Mouse (Mus musculus) heart, embryonic 12.5 days (tissue): ENCODE results near the gene Ezr. TPM values are rescaled to one million over a fixed set of nuclear protein-coding genes. Genes with fewer than 3 reads are reported as not detected.
"Not testable (repeated sequence)": the region's sequence is repeated elsewhere in the genome, so short reads cannot be mapped to it uniquely, and the experiment has no call there.

ENCODE experiments used
- ATAC-seq: fragments of 200-750 bp; cut with Nextera tagmentation; 2 replicates; pipeline ENCODE4 v1.8.0; 2017; ENCODE audit warnings: moderate TSS enrichment, moderate library complexity; ENCODE audit not compliant: insufficient number of reproducible peaks, low FRiP score
- H3K27ac ChIP-seq: fragments of 300-500 bp; sonication (generic); 2 replicates; pipeline ENCODE4 v1.5.1; 2016; ENCODE audit warnings: mild to moderate bottlenecking, moderate library complexity; ENCODE audit not compliant: poor library complexity, severe bottlenecking
- H3K27me3 ChIP-seq: fragments of 300-500 bp; sonication (generic); replicated peaks from 2 replicates; pipeline ENCODE4 v1.6.1; 2016; ENCODE audit warnings: mild to moderate bottlenecking, moderate library complexity
- H3K36me3 ChIP-seq: fragments of 300-500 bp; sonication (generic); 2 replicates; pipeline ENCODE4 v1.6.1; 2016; ENCODE audit warnings: mild to moderate bottlenecking, moderate library complexity
- H3K4me1 ChIP-seq: fragments of 300-500 bp; sonication (generic); replicated peaks from 2 replicates; pipeline ENCODE4 v1.6.1; 2016; ENCODE audit warnings: mild to moderate bottlenecking
- H3K4me2 ChIP-seq: fragments of 300-500 bp; sonication (generic); 2 replicates; pipeline ENCODE4 v1.6.1; 2016; ENCODE audit warnings: mild to moderate bottlenecking, moderate library complexity
- H3K4me3 ChIP-seq: fragments of 300-500 bp; sonication (generic); 2 replicates; pipeline ENCODE4 v1.5.1; 2016; ENCODE audit warnings: mild to moderate bottlenecking
- H3K9ac ChIP-seq: fragments of 300-500 bp; sonication (generic); 2 replicates; pipeline ENCODE4 v1.6.1; 2016; ENCODE audit warnings: mild to moderate bottlenecking, moderate library complexity
- H3K9me3 ChIP-seq: fragments of 300-500 bp; sonication (generic); replicated peaks from 2 replicates; pipeline ENCODE4 v1.6.1; 2016; ENCODE audit warnings: mild to moderate bottlenecking, moderate library complexity
- WGBS: fragments of 180-500 bp; shearing (Covaris S2); methylation state at CpG from one replicate; pipeline ENCODE4 v1.1.7; 2016; 5-methylcytosine and 5-hydroxymethylcytosine counted together
- polyA plus RNA-seq: library from polyadenylated mRNA; unstranded; fragments of >200 nt; fragmentation: Nextera tagmentation; extraction: Ambion mirVana; gene quantifications from 2 replicates; pipeline ENCODE4 v1.2.1, GENCODE M21; 2016

The Ezr gene
- polyA plus RNA-seq, 1 experiment from 2014 or later: 119 TPM

- not testable (repeated sequence) for H3K27me3 ChIP-seq, H3K4me1 ChIP-seq, H3K4me3 ChIP-seq, H3K27ac ChIP-seq, H3K9ac ChIP-seq, ATAC-seq, H3K4me2 ChIP-seq, H3K9me3 ChIP-seq, H3K36me3 ChIP-seq
- 85% methylated on average over 5 of the region's 5 CpGs for WGBS
Observed at GRCm38 (mm10) chr17:6706448-6706847, 76.1 kb downstream of the Ezr start.

DNA sequence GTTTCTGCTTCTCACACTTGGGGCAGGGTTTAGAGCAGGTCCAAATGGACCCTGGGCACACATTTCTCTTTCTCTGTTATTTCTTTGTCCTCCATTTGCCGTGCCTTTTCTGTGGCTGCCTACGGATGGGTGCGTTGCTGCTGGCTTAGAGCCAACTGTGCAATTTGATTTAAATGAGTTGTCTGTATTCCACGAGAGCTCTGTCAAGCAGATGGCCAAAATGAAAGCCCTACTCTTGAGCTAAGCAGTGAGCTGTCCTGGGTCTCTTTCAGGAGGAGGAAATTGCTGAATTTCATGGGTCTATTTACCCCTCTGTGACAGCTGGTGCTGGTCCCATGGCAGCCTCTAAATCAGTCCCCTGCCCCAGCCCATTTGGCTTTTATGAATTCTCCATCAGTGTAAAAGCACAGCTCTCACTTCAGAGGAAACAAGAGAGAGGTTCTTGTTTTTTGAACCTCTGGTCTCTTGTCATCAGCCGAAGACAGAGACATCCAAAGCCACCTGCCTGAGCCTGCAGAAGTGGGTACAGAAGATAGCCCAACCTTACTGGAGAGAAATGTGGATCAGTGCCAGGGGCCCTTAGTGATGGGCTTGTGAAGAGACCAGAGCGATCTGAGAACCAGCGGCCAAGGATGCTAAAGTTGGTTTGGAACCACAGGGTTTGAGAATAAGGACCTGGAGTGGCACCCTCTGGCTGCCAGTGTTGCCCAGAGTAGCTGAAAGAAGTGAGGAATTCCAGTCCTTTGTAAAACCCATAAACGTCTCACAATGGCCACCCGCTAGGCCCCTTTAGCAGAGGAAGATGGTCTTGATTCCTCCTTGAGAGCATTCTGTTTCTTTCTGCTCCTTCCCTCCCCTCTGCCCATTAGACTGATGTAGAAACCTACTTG lies 79.0 kb downstream of the Ezr start:
- not testable (repeated sequence) for H3K4me1 ChIP-seq, H3K9me3 ChIP-seq, H3K27me3 ChIP-seq, H3K4me3 ChIP-seq, H3K4me2 ChIP-seq, H3K27ac ChIP-seq, H3K9ac ChIP-seq, H3K36me3 ChIP-seq, ATAC-seq
- 73% methylated on average over 9 of the region's 9 CpGs for WGBS

DNA sequence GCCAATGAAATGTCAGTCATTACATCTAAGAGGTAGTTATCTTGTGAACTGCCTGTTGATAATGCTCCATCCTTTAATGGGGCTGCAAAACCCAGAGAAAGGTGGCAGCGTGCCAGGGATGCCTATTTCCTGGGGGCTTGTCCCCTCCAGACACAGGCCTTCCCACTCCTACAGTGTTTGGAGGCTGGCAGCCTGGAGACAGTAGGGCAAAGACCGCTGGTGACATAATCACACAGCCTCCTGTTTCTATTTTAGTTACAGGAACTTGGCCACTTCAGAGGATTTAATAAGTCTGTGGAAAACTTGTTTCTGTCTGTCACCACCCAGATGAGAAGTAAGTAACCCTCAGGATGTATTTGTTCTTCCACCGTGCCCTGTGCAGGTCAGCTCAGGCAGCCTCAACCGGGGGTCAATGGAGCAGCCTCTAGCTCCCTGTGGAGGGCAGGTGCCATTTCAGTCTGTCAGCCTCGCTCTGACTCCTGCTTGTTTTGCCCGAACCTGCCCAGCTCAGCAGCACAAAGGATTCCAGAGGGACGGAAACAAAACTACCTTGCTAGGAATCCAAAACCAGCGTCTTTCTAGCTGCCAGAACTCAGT lies 79.9 kb downstream of the Ezr start:
- H3K4me1 ChIP-seq, H3K36me3 ChIP-seq, H3K9me3 ChIP-seq, H3K4me3 ChIP-seq, ATAC-seq, H3K9ac ChIP-seq, H3K27me3 ChIP-seq, H3K27ac ChIP-seq, H3K4me2 ChIP-seq: not testable (repeated sequence)
- 39% methylated on average over 2 of the region's 8 CpGs for WGBS

DNA sequence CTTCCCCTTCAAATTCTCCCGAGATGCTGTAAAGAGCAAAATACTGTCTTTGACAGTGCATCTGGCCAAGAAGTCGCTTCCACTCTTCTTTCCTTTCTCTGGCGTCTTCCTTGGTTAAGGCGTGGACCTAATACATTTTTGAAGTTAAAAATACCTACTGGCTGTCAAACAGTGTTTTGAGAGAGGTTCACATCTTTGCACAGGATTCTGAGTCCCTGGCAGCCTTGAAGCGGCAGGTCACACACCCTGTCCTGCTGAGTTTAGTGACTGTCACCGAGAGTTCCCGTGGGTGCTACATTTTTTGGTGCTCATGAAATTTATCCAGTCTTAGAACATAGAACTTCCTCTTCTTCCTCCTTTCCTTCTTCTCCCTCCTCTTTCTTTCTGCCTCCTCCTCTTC lies 82.5 kb downstream of the Ezr start:
- H3K27ac ChIP-seq, H3K9ac ChIP-seq, H3K4me2 ChIP-seq, H3K36me3 ChIP-seq, H3K4me3 ChIP-seq, H3K9me3 ChIP-seq, H3K4me1 ChIP-seq, ATAC-seq, H3K27me3 ChIP-seq: not testable (repeated sequence)
- 71% methylated on average over 4 of the region's 7 CpGs for whole genome bisulfite sequencing

DNA sequence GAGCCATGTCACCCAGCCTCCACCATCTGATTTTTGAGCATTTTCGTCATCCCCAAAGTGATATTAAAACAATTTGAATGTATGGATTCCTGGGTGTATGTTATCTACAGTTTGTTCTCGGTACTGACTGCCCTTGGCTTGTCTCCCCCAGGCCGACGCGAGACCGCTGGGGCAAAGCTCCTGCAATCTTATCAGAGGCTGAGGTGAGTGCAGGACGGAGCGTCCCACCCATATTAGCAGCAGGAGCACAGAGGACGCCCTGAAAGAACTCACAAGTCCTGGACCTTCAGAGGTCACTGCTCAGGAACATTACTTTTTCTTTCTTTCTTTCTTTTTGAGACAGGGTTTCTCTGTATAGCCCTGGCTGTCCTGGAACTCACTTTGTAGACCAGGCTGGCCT lies 83.1 kb downstream of the Ezr start:
- not testable (repeated sequence) for H3K27ac ChIP-seq, H3K4me3 ChIP-seq, H3K36me3 ChIP-seq, H3K9me3 ChIP-seq, H3K27me3 ChIP-seq, H3K4me2 ChIP-seq, H3K4me1 ChIP-seq, H3K9ac ChIP-seq
- ATAC-seq: peak; percentile 16; the same call in 1 of the 2 replicates
- WGBS: 30% methylated on average over 8 of the region's 9 CpGs

DNA sequence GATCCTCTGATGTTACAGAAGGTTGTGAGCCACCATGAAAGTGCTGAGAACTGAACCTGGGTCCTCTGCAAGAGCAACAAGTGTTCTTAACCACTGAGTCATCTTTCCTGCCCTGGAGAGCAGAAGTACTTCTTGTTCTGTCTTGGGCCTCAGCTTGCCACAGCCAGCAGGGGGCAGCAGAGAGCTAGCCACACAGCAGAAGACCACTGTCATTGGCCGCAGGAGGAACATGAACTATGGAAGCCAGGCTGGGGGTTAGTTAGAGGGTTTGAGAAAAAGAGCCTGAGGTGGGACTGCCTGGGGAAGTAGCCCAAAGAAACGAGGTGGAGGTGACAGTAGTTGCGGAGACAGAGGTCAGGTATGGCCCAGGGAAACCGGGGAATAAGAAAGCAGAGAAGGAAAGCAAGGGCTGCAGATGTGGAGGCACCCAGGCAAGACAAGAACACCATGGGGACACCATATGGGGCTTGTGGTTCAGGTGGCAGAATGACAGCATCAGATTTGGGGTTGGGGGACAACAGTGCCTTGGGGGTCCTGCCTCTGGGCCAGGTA lies 85.3 kb downstream of the Ezr start:
- WGBS: 29% methylated on average over 4 of the region's 4 CpGs
- H3K4me1 ChIP-seq, H3K4me2 ChIP-seq, ATAC-seq, H3K9ac ChIP-seq, H3K27ac ChIP-seq, H3K9me3 ChIP-seq, H3K27me3 ChIP-seq, H3K4me3 ChIP-seq, H3K36me3 ChIP-seq: not testable (repeated sequence)

GRCm38 (mm10) chr17:6696521-6696920 lies 86.1 kb downstream of the Ezr start:
- H3K36me3 ChIP-seq, H3K4me2 ChIP-seq, H3K27ac ChIP-seq, H3K27me3 ChIP-seq, ATAC-seq, H3K4me1 ChIP-seq, H3K4me3 ChIP-seq, H3K9me3 ChIP-seq, H3K9ac ChIP-seq: not testable (repeated sequence)
- WGBS: 50% methylated on average over 8 of the region's 8 CpGs

DNA sequence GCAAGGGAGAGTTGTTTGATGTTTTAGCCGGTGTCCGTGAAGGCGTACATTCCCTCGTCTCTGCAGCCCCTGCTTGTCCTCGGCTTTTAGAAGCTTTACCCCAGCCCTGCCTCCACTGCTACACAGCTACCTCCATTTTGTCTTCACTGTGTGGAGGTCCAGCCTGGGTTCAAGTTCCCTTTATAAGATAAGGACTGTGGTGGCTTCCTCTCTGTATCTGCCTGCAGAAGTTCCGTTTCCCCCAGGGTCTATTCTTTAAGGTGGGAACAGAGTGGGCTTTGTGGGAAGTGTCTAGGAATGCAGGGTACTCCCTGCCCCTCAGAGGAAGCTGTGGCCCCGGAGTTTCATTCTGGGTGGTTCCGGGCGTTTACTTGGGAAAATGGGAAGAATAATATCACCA lies 86.9 kb downstream of the Ezr start:
- not testable (repeated sequence) for H3K9ac ChIP-seq, H3K27ac ChIP-seq, H3K4me1 ChIP-seq, H3K4me3 ChIP-seq, H3K27me3 ChIP-seq, H3K9me3 ChIP-seq, H3K4me2 ChIP-seq, H3K36me3 ChIP-seq, ATAC-seq
- WGBS: 80% methylated on average over 9 of the region's 9 CpGs

GRCm38 (mm10) chr17:6691596-6691995 lies 91.0 kb downstream of the Ezr start:
- not testable (repeated sequence) for H3K9ac ChIP-seq, H3K4me1 ChIP-seq, H3K4me3 ChIP-seq, H3K36me3 ChIP-seq, H3K27ac ChIP-seq, H3K9me3 ChIP-seq, ATAC-seq, H3K27me3 ChIP-seq, H3K4me2 ChIP-seq
- 6% methylated on average over 2 of the region's 2 CpGs for WGBS

GRCm38 (mm10) chr17:6689344-6689743 lies 93.2 kb downstream of the Ezr start:
- H3K4me1 ChIP-seq, H3K9ac ChIP-seq, H3K4me3 ChIP-seq, H3K4me2 ChIP-seq, H3K27ac ChIP-seq, H3K36me3 ChIP-seq, H3K27me3 ChIP-seq, ATAC-seq, H3K9me3 ChIP-seq: not testable (repeated sequence)
- 80% methylated on average over 3 of the region's 4 CpGs for WGBS
